Mouse (Mus musculus) ES-E14 (cell line): ENCODE measurements around the gene Acaca. TPM values are rescaled to one million over a fixed set of nuclear protein-coding genes. Genes with fewer than 3 reads are reported as not detected.

Experiments
- DNase-seq: peaks from one replicate; pipeline ENCODE4 v3.0.0-alpha.2; 2013; ENCODE audit warnings: low read depth, low spot score
- H3K27ac ChIP-seq: 2 replicates; pipeline ENCODE4 v1.5.1; 2012; ENCODE audit warnings: low read depth, mild to moderate bottlenecking, low read length, moderate library complexity, mixed read lengths; ENCODE audit not compliant: poor library complexity, insufficient read depth, severe bottlenecking
- H3K36me3 ChIP-seq: 2 replicates; pipeline ENCODE4 v1.6.1; 2012; ENCODE audit warnings: mild to moderate bottlenecking, low read length, moderate library complexity, mixed read lengths; ENCODE audit not compliant: control insufficient read depth, poor library complexity, insufficient read depth, severe bottlenecking
- H3K4me1 ChIP-seq, 2 experiments: fragments of 150-350 bp in 1 of 2; sonication (generic) in 1 of 2; 2 replicates each; pipeline ENCODE4 v1.6.1; 2012; ENCODE audit warnings: low read length in 2 of 2, mild to moderate bottlenecking in 1 of 2, mixed read lengths in 1 of 2; ENCODE audit not compliant: control insufficient read depth in 2 of 2, insufficient read depth in 2 of 2, poor library complexity in 1 of 2
- H3K4me3 ChIP-seq, 2 experiments: fragments of 150-350 bp in 1 of 2; sonication (generic) in 1 of 2; 2 replicates each; pipeline ENCODE4 v1.5.1; 2012; ENCODE audit warnings: low read length in 2 of 2, low read depth in 1 of 2, mild to moderate bottlenecking in 1 of 2, mixed read lengths in 1 of 2; ENCODE audit not compliant: insufficient read depth in 1 of 2, poor library complexity in 1 of 2, severe bottlenecking in 1 of 2
- H3K9ac ChIP-seq: 2 replicates; pipeline ENCODE4 v1.6.1; 2012; ENCODE audit warnings: low read depth, mild to moderate bottlenecking, low read length, mixed read lengths; ENCODE audit not compliant: poor library complexity, insufficient read depth, severe bottlenecking
- H3K9me3 ChIP-seq: fragments of 150-350 bp; sonication (generic); 2 replicates; pipeline ENCODE4 v1.6.1; 2012; ENCODE audit warnings: low read depth, mild to moderate bottlenecking, low read length; ENCODE audit not compliant: control insufficient read depth, insufficient read depth
- CHD2 ChIP-seq: IDR thresholded peaks from 2 replicates; pipeline ENCODE4 v1.6.1; 2014; ENCODE audit warnings: mild to moderate bottlenecking, low read depth, low read length, inconsistent platforms
- HCFC1 ChIP-seq: IDR thresholded peaks from 2 replicates; pipeline ENCODE4 v1.6.1; 2012; ENCODE audit warnings: low read length, inconsistent platforms, borderline replicate concordance; ENCODE audit not compliant: insufficient read depth
- MAFK ChIP-seq: IDR thresholded peaks from 2 replicates; pipeline ENCODE4 v1.6.1; 2014; ENCODE audit warnings: mild to moderate bottlenecking, low read depth, low read length, inconsistent platforms; ENCODE audit not compliant: insufficient read depth
- ZC3H11A ChIP-seq: IDR thresholded peaks from 2 replicates; pipeline ENCODE4 v1.6.1; 2012; ENCODE audit warnings: low read depth, mild to moderate bottlenecking, inconsistent platforms, low read length, borderline replicate concordance
- ZNF384 ChIP-seq: IDR thresholded peaks from 2 replicates; pipeline ENCODE4 v1.6.1; 2012; ENCODE audit warnings: low read depth, low read length, inconsistent platforms
- in situ Hi-C, 2 experiments: fragments of 600-800 bp; cut with MboI; formaldehyde crosslinking; loops; one replicate each; pipeline ENCODE4 v1.15.1; 2025; ENCODE audit warnings: low sequenced_read_pairs in 2 of 2, inconsistent platforms in 1 of 2; ENCODE audit not compliant: unreplicated experiment in 2 of 2
- total RNA-seq: library from RNA; depleted of rRNA; stranded (reverse); fragments of 300-350 nt; gene quantifications from 2 replicates; pipeline ENCODE4 v1.2.3, GENCODE M21; 2012

Acaca gene
- total RNA-seq, 1 experiment, result 68.0 TPM

DNA sequence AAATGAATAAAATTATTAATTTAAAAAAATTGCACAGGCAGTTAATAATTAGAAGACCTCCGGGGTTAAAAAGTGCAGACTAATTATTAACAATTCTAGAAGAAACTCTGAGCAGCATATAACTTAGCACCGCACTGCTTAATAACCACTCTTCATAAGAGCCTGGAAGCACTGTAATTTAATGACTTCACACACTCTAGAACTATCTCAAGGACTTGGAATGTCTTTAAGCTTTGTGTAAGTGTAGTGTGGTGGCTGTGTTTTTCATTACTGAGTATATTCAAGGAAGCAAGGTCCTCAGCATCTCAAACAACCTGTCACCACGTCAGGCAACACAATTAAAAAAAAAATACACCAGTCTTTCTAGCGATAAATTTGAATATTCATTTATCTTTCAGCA, 34.4 kb upstream of the Acaca start:
- in situ Hi-C loops, result no loop called here
- H3K36me3 ChIP-seq, result peaks cover 22% of the 10 kb centered on the region
- no peak overlapping the region for H3K27ac ChIP-seq
- H3K4me3 ChIP-seq, result no peak overlapping the region
- TF ChIP-seq HCFC1 (no peak), CHD2 (no peak), ZC3H11A (no peak), ZNF384 (no peak), MAFK (no peak)
- no peak overlapping the region for H3K9ac ChIP-seq
- no peaks in the 10 kb centered on the region for H3K4me1 ChIP-seq
- no peaks in the 10 kb centered on the region for H3K9me3 ChIP-seq
- DNase-seq, result no peak

GRCm38 (mm10) chr11:84097251-84097998, 32.0 kb upstream of the Acaca start:
- Histone ChIP-seq H3K9ac (no peak overlapping the region), H3K9me3 (no peaks in the 10 kb centered on the region), H3K27ac (no peak overlapping the region), H3K4me1 (no peaks in the 10 kb centered on the region), H3K36me3 (peaks cover 28% of the 10 kb centered on the region), H3K4me3 (no peak overlapping the region)
- TF ChIP-seq MAFK (no peak), HCFC1 (no peak), CHD2 (no peak), ZC3H11A (no peak), ZNF384 (no peak)
- no peak for DNase-seq
- in situ Hi-C loops, result no loop called here

DNA sequence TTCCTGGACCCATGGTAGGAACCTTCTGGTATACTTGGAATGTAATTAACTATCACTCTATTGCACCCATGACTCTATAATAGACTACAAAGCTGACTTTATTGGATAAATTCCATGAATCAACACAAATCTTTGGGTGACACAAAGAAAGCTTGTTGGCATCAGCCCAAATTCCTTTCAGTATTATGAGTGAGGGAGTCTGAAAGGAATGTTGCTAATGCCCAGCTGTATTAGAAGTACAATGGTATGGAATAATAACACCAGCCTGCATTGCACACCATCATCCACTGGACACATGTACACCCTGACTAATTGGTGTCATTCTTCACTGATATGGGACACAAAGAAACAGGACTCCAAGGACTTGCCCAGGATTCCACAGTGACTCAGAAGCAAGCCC, 28.3 kb upstream of the Acaca start:
- Histone ChIP-seq H3K9me3 (no peaks in the 10 kb centered on the region), H3K4me3 (no peak overlapping the region), H3K9ac (no peak overlapping the region), H3K4me1 (no peaks in the 10 kb centered on the region), H3K27ac (no peak overlapping the region), H3K36me3 (peaks cover 44% of the 10 kb centered on the region)
- DNase-seq, result no peak
- in situ Hi-C loops, result no loop called here
- TF ChIP-seq ZNF384, result no peak
- no peak for TF ChIP-seq HCFC1
- TF ChIP-seq ZC3H11A, result no peak
- no peak for TF ChIP-seq CHD2
- no peak for TF ChIP-seq MAFK

GRCm38 (mm10) chr11:84104036-84104435, 25.4 kb upstream of the Acaca start:
- DNase-seq, result no peak
- no peak for TF ChIP-seq HCFC1
- TF ChIP-seq CHD2, result no peak
- no peak for TF ChIP-seq MAFK
- no peak for TF ChIP-seq ZNF384

DNA sequence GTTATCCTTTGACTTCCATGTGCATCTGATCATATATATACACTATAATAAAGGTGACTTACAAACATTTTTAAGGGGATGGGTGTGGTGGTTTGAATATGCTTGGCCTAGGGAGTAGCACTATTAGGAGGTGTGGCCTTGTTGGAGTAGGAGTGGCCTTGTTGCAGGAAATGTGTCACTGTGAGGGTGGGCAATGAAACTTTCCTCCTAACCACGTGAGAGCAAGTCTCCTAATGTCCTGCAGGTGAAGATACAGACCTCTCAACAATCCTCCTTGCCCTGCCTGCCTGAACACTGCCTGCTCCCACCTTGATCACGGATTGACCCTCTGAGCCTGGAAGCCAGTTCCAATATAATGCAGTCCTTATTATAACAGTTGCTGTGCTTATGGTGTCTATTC, 22.3 kb upstream of the Acaca start:
- Histone ChIP-seq H3K36me3 (peaks cover 36% of the 10 kb centered on the region), H3K4me3 (no peak overlapping the region), H3K9me3 (no peaks in the 10 kb centered on the region), H3K27ac (no peak overlapping the region), H3K4me1 (no peaks in the 10 kb centered on the region), H3K9ac (no peak overlapping the region)
- TF ChIP-seq CHD2 (no peak), ZNF384 (no peak), MAFK (no peak), HCFC1 (no peak), ZC3H11A (no peak)
- no peak for DNase-seq
- in situ Hi-C loops, result no loop called here

More at GRCm38 (mm10) chr11:84104036-84104435, 25.4 kb upstream of the Acaca start:
- no peaks in the 10 kb centered on the region for H3K4me1 ChIP-seq
- in situ Hi-C loops, result no loop called here
- H3K27ac ChIP-seq, result no peak overlapping the region
- no peak overlapping the region for H3K4me3 ChIP-seq
- no peak overlapping the region for H3K9ac ChIP-seq
- peaks cover 43% of the 10 kb centered on the region for H3K36me3 ChIP-seq
- H3K9me3 ChIP-seq, result no peaks in the 10 kb centered on the region
